ENCODE assay signal across 20 mouse cellular contexts in genomic region chr6:24172736-24173135, GRCm38 (mm10). TPM values are rescaled to one million over a fixed set of nuclear protein-coding genes. Genes with fewer than 3 reads are reported as not detected.
A peak's percentile ranks its signal among the peaks of the same experiment; 100 is the strongest.
DNase-seq lines count a peak whose midpoint lies in the region; ATAC-seq lines count a peak whose summit lies in the region.
"Had no signal": no experiment of that assay in that cellular context is flagged by ENCODE, and none has a peak within 500 bp of the region (broad histone marks: within the 10 kb centered on the region; RNA-seq: fewer than 3 reads in every experiment).

No protein-coding gene starts in this region.

- no peak overlapping the region for H3K4me2 ChIP-seq in heart, embryonic 11.5 days
- no peak overlapping the region for H3K4me2 ChIP-seq in kidney, embryonic 16.5 days (replicated peaks; ENCODE audit: low read depth, low read length)
- H3K4me2 ChIP-seq: hindbrain, embryonic 15.5 days; limb, embryonic 15.5 days had no signal

- H3K36me3 ChIP-seq in heart, embryonic 11.5 days (ENCODE audit: control insufficient read depth, insufficient read depth, low read length), result no peaks in the 10 kb centered on the region
- H3K36me3 ChIP-seq in kidney, embryonic 16.5 days (ENCODE audit: insufficient read depth, low read length), result no peaks in the 10 kb centered on the region
- H3K36me3 ChIP-seq: embryonic facial prominence, embryonic 10.5 days; G1E; hindbrain, embryonic 15.5 days; limb, embryonic 15.5 days; midbrain, embryonic 10.5 days had no signal

- ATAC-seq in heart, embryonic 11.5 days (replicated peaks; ENCODE audit: insufficient number of reproducible peaks, low FRiP score, low TSS enrichment), result no peak
- peak; percentile 89 for ATAC-seq in kidney, embryonic 16.5 days (ENCODE audit: low FRiP score, low TSS enrichment)
- ATAC-seq: forebrain, postnatal 0 days had no signal

- H3K9ac ChIP-seq in heart, embryonic 11.5 days (ENCODE audit: low read depth, low read length), result no peak overlapping the region
- no peak overlapping the region for H3K9ac ChIP-seq in kidney, embryonic 16.5 days (replicated peaks; ENCODE audit: low read length)
- H3K9ac ChIP-seq: forebrain, postnatal 0 days; hindbrain, embryonic 15.5 days; limb, embryonic 15.5 days had no signal

- H3K4me3 ChIP-seq in heart, embryonic 11.5 days (ENCODE audit: low read depth, low read length), result no peak overlapping the region
- H3K4me3 ChIP-seq in kidney, embryonic 16.5 days (ENCODE audit: low read length), result no peak overlapping the region
- H3K4me3 ChIP-seq: embryonic facial prominence, embryonic 10.5 days; hindbrain, embryonic 15.5 days; limb, embryonic 15.5 days; midbrain, embryonic 10.5 days had no signal

- peak; percentile 9 to 37 for DNase-seq in heart, postnatal 10 days
- DNase-seq in ZHBTc4 (ENCODE audit: low read depth, low spot score), result peak; percentile 18
- peak; percentile 26 to 30 for DNase-seq in cerebellum, postnatal 14 days
- no peak for DNase-seq in thymus, postnatal 10 days (ENCODE audit: low spot score in 2 of 2)
- no peak for DNase-seq in lung, postnatal 36 days
- DNase-seq in thymus, adult 18-20 months, result no peak
- DNase-seq: forebrain, postnatal 0 days; gastrocnemius, postnatal 25 days; right cerebral cortex, postnatal 14 days had no signal

- H3K27me3 ChIP-seq in heart, embryonic 11.5 days (ENCODE audit: control insufficient read depth, insufficient read depth, low read length), result no peaks in the 10 kb centered on the region
- H3K27me3 ChIP-seq in kidney, embryonic 16.5 days (ENCODE audit: insufficient read depth, low read length), result no peaks in the 10 kb centered on the region
- H3K27me3 ChIP-seq: hindbrain, embryonic 15.5 days; limb, embryonic 15.5 days had no signal

- WGBS in heart, embryonic 11.5 days (ENCODE audit: insufficient replicate concordance), result 45% methylated on average over 2 of the region's 2 CpGs
- 57% methylated on average over 2 of the region's 2 CpGs for WGBS in kidney, embryonic 16.5 days

- H3K9me3 ChIP-seq in heart, embryonic 11.5 days (replicated peaks; ENCODE audit: control insufficient read depth, low read length), result no peaks in the 10 kb centered on the region
- no peaks in the 10 kb centered on the region for H3K9me3 ChIP-seq in kidney, embryonic 16.5 days (ENCODE audit: low read length)
- H3K9me3 ChIP-seq: embryonic facial prominence, embryonic 10.5 days; G1E; hindbrain, embryonic 15.5 days; limb, embryonic 15.5 days; midbrain, embryonic 10.5 days had no signal

- H3K4me1 ChIP-seq in heart, embryonic 11.5 days (ENCODE audit: control insufficient read depth, insufficient read depth, low read length), result no peaks in the 10 kb centered on the region
- H3K4me1 ChIP-seq in kidney, embryonic 16.5 days (ENCODE audit: insufficient read depth, low read length), result no peaks in the 10 kb centered on the region
- H3K4me1 ChIP-seq: embryonic facial prominence, embryonic 10.5 days; hindbrain, embryonic 15.5 days; limb, embryonic 15.5 days had no signal

- intact Hi-C loops in heart, postnatal 10 days (cut with DNase I), result no loop called here

- H3K27ac ChIP-seq in heart, embryonic 11.5 days (ENCODE audit: low read depth, low read length), result no peak overlapping the region
- no peak overlapping the region for H3K27ac ChIP-seq in kidney, embryonic 16.5 days (ENCODE audit: low read length)
- H3K27ac ChIP-seq: embryonic facial prominence, embryonic 10.5 days; hindbrain, embryonic 15.5 days; limb, embryonic 15.5 days; midbrain, embryonic 10.5 days had no signal

RNA-seq across cellular contexts. Expression of gene Slc13a1, which starts 4.8 kb away (rescaled TPM):
- not detected for total RNA-seq in heart, postnatal 10 days (2021)
- 0.14 TPM in 1 of 2 replicates, not detected in the other for polyA plus RNA-seq in heart, embryonic 11.5 days (2014; fragmentation: Nextera tagmentation; extraction: Ambion mirVana)
- 5.1 and 6.0 TPM in 2 replicates for polyA plus RNA-seq in kidney, embryonic 16.5 days (2015; fragmentation: Nextera tagmentation; extraction: Ambion mirVana)
- total RNA-seq: gastrocnemius, postnatal 25 days had no signal
- polyA plus RNA-seq: brain, embryonic 14.5 days; G1E; heart, embryonic 14.5 days; lung, embryonic 16.5 days; thymus, postnatal 0 days had no signal

Comparison
In these comparisons a context has a peak if more than half of its experiments do, and no peak if none do; other contexts are left out.
1. DNase-seq: peak in heart, postnatal 10 days (2 of 2), ZHBTc4 (single experiment) and cerebellum, postnatal 14 days (2 of 2); none in thymus, postnatal 10 days (0 of 2), lung, postnatal 36 days (single experiment) and thymus, adult 18-20 months (0 of 2).